Mouse (Mus musculus): ENCODE results near the gene Zfp53. TPM values are rescaled to one million over a fixed set of nuclear protein-coding genes. Genes with fewer than 3 reads are reported as not detected.
"Not testable (repeated sequence)": the region's sequence is repeated elsewhere in the genome, so short reads cannot be mapped to it uniquely, and the experiment has no call there.

The Zfp53 gene
- 1 to 10 TPM; 4.0 to 4.7 TPM for total RNA-seq (2021)

DNA sequence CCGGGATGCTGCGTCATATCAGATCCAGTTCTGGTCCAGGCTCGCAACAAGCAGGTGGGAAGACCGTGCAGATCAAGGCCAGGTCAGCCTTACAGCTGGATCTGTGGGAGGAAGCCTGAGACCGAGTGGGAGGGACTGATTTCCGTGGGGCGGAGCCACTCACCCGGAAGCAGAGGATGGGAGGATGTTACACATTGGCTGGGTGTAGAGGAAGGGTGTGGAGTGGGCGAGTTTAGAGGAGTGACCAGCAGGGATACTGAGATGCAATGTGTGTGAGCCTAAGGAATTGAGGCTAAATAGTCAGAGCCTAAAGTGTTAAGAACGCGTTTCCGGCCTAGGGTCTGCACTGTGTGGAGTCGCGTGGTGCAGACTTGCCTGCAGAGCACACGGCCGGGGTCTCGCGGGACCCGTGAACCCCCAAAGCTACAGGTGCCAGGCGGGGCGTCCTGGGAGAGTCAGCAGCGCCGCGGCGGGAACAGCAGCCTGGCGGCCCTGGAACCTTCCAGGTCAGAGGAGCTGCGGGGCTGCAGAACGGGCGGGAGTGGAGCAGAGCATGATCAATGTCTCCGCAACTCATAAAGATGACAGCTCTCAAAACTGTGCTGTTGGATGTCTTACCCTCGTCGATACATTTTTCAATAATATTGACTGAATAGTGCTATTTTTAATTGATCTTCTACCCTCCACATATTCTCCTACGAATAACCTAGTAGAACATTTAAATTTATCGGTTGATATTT is at the start of gene Zfp53:
Gene Zfp53 (plus strand): TSS at position 239 of the 740 bp plus-strand sequence.
- intact Hi-C loops (cut with DNase I), result loop anchor here (2.0 to 5.0 kb wide), 2 partner anchors 18 to 37 kb away; partner anchors contain the start of gene Zfp51

DNA sequence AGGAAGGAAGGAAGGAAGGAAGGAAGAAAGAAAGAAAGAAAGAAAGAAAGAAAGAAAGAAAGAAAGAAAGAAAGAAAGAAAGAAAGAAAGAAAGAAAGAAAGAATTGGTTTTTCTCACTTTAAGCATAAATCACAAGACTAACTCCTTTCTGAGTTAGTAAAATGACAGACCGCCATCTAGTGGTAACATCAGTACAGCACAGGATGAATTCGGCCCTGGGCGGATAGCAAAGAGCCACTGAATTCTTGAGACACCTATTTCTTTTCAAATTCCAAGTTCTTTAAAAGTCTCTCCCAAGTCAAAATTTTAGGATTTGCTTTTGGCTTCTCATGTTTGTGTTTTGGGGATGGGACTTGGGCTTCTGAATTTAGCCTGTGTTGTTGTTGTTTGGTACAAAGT is 39.1 kb upstream of the Zfp53 start:
- DNase-seq (ENCODE audit: low spot score in 2 of 2), result peak; percentile 70 to 89
- intact Hi-C loops (cut with DNase I), result loop anchor here (1.0 to 5.0 kb wide), 4 partner anchors 38 to 502 kb away; partner anchors contain the start of genes Ppp2r1a and Zfp53

More for the DNA sequence above, at the start of gene Zfp53:
- DNase-seq (ENCODE audit: low spot score in 2 of 2), result peak; percentile 80 to 90

DNA sequence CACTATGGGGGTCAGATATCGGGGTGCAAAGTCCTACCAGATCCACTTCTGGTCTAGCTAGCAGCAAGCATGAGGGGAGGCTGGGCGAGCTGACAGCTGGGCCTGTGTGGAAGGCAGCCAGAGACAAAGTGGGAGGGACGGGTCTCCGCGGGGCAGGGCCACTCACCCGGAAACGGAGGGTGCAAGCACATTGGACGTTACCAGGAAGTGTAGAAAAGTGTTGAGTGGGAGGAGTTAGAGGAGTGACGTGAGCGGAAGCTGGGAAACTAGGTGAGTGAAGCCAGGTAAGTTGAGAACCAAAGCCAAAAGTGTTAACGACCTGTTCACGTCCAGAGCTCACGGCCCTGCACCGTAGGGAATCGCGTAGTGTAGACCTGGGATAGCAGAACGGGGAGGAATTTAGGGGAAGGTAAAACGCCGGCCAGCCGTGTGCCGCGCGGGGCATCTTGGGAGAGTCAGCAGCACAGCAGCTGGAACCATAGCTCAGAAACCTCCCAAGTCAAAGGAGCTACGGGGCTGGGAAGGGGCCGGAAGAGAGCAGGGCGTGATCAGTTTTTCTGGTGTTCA is 38.6 kb upstream of the Zfp53 start, which contains the start of gene Zfp51:
Gene Zfp51 (plus strand): TSS at position 237 of the 567 bp plus-strand sequence.
- intact Hi-C loops (cut with DNase I), result loop anchor here (1.0 to 5.0 kb wide), 4 partner anchors 37 to 503 kb away; partner anchors contain the start of genes Ppp2r1a and Zfp53
- DNase-seq (ENCODE audit: low spot score in 2 of 2), result peak; percentile 83 to 90

DNA sequence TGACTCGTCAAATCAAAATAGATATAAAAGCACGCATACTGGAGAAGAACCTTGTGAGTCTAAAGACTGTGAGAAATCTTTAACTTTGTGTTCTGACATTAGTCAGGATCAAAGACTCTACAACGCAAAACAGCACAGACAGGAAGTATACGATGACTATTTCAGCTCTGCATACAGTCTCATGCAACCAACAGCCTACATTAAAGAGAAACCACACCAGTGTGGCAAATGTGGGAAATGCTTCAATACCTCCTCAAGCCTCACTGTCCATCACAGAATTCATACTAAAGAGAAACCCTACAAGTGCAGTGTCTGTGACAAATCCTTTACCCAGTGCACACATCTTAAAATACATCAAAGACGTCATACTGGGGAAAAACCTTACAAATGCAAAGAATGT is 25.2 kb upstream of the Zfp53 start:
- DNase-seq (ENCODE audit: low spot score in 2 of 2), result no peak
- intact Hi-C loops (cut with DNase I), result no loop called here

DNA sequence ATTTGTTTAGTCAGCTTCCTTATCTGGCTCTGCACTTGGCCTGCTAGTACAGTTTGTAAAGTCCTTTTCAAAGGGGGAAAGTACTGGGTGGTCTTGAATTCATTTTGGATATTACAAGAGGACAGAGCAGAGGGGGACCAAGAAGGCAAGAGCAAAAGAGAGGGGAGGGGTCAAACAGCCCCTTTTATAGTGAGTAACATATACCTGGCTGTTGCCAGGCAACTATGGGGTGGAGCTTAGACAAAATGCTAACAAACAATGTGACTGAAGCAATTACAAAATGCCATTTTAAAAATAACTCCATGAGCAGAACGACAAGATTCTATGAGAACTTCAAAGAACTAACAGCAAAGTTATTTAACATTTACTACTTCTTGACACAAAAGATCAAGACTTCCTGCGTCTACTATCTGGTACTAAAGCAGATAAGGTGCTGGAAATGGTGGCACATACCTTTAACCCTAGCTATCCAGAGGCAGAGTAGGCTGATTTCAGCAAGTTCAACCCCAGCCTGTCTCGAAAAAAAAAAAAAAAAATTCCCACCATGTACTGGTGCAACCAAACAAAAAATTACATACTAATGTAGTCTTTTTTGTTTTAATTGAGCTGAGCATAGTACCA is 16.7 kb upstream of the Zfp53 start:
- no peak for DNase-seq (ENCODE audit: low spot score in 2 of 2)
- intact Hi-C loops (cut with DNase I), result no loop called here

DNA sequence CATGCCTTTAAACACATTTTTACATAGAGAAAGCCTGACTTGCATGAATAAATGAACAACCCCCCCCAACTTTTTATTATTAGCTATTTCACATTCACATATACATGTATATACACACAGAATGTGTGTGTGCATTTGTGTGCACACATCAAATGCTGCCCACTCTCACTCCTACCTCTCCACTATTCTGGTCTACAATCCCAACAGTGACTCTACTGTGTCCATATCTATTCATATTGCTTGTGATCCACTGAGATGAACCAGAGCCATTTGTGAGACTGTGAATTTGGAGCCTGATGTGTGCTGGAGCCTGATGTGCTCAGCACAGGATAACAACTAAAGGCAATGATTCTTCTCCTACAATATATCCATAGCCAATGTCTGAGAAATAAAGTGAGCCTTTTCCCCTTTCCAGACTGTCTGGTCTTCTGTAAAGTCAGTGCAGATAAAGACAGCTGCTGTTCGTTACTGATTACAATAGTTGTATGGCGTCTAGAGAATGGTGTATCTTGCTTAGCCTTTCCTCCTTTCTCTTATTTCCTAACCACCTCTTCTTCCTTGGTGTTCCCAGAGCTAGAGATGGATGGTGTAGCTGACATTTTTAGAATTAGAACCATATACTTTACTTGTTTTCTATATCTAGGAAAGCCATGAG is 16.0 kb upstream of the Zfp53 start:
- intact Hi-C loops (cut with DNase I), result no loop called here
- no peak for DNase-seq (ENCODE audit: low spot score in 2 of 2)

DNA sequence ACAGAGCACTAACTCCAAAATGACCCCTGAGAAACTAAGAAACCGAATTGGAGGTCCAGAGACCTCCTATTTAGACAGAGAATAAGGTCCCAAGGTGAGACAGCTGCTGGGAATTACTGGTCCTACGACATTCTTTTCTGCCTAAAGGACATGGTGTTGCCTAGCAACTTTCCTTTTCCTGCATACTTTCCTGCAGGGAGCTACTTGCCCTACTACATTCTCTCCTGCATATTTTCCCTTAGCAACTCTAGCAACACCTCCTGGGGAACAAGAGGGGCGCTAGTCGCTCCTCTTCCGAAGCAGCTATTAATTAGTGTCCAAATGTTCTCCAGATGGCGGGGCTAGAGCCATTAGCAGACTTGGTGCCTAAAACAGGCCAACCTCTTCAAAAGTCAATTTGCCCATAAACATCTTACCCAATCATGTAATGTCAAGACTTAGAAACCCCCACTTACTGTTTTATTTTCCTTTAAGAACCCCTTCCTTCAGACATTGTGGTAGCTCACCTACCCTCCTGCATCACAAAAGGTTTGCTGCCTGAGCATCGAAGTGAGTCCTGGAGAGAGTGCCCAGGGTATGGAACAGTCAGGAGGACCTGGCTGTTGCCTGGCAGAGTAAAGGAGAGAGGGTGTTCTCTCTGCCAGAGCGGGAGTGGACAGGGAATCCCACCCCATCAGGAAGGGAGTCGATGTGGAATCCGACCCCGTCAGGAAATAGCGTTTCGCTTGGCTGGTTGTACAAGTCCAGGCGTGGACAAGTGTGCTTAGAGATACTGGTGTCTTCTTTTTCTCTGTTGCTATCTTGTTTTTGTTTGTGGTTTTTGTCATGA is 15.2 kb upstream of the Zfp53 start:
- intact Hi-C loops (cut with DNase I), result no loop called here
- DNase-seq (ENCODE audit: low spot score in 2 of 2), result no peak

DNA sequence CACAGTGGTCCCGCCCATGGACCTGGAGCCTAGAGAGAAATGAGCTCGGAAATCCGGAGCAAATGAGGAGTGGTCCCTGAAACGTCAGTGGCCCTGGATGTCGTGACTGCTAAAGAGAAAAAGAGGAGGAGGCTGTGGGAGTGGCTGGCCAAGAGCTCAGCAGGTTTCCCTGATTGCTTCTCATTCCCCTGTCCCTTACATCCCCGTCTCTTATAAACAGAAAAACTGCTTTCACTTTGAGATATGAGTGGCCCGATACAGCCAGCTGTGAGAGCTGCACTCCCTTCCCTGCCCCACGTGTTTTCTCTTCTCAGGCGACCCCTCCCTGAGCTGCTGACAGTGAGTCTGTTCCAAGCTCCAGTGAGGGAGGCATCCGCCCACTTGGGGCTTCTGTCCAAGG is 14.1 kb upstream of the Zfp53 start:
- intact Hi-C loops (cut with DNase I); DNase-seq (ENCODE audit: low spot score in 2 of 2): not testable (repeated sequence)

DNA sequence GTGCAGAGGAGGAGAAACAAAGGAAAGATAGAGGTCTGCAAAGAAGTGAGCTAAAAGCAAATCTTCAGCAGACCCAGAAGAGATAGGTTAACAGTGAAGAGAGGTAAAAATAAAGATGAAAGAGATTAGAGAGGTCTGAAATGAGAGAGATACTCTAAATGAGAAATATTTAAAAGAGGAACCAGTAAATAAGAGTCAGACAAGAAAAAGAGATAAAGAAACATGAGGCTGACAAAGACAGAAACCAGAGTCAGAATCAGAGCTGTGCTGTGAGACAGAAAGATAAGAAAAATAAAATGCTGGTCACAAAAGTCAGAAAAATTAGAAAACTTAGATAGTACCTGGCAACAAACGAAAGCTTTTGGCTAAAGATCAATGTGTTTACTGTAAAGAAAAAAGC is 13.5 kb upstream of the Zfp53 start:
- intact Hi-C loops (cut with DNase I); DNase-seq (ENCODE audit: low spot score in 2 of 2): not testable (repeated sequence)

DNA sequence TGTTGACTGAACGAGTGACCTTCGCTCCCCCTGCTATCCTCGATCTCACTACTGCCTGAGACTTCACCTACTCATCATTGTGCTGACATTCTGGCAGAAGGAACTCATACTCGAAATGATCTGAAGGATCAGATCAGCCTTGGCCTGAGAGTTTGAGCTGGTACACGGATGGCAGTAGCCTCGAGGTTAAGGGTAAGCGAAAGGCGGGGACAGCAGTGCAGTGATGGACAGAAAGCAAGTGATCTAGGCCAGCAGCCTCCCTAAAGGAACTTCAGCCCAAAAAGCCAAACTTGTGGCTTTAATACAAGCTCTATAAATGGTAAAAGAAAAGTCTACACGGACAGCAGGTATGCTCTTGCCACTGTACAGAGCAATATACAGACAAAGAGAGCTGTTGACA is 12.4 kb upstream of the Zfp53 start:
- intact Hi-C loops (cut with DNase I); DNase-seq (ENCODE audit: low spot score in 2 of 2): not testable (repeated sequence)

DNA sequence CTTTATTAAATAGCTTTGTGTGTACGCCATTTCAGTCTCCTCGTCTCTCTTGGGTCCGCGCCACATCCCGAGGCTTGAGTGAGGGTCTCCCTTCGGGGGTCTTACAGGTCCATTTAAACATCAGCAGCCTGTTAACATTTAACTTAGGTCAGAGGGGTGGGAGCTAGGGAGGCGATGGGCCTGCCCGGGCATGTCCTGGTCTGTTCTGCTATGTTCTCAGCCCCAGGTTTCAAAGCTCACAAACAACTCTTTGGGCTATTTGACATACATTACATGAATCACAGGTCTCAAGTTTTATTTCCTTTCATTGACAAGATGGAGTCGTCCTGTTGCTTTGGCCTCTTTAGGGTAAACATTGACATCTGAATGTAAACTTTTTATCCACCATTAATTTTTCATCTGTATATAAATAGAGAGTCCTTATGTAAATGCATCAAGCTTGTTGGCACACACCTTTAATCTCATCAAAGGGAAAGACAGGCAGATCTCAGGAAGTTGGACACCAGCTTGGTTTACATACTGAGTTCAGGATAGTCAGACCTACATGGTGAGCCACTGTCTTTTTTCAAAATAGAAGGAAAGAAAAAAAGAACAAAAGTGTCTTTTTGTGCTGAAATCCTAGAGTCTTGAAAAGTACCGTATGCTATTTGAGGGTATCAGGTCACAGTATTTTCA is 10.6 kb upstream of the Zfp53 start:
- intact Hi-C loops (cut with DNase I); DNase-seq (ENCODE audit: low spot score in 2 of 2): not testable (repeated sequence)

DNA sequence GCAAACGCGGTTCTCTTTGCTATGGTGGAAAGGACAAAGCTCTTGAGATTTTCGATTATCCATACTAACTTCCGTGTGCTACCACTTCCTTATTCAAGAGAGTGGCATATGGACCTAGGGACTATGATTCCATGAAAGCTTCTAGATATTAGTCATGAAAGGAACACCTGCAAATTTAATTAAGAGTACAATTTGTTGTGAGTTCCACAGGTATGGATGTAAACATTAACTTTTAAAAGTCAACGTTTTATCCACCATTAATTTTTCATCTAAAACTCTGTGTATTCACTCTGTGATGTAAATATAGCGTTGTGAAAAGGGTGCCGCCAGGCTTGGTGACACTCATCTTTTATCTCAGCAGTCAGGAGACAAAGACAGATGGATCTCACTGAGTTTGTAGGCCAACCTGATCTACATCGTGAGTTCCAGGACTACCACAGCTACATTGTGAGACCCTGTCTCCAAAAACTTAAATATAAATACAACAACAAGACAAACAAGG is 753 bp downstream of the Zfp53 start:
- intact Hi-C loops (cut with DNase I), result loop anchor here (2.0 to 5.0 kb wide), 2 partner anchors 17 to 37 kb away; partner anchors contain the start of gene Zfp51
- no peak for DNase-seq (ENCODE audit: low spot score in 2 of 2)

DNA sequence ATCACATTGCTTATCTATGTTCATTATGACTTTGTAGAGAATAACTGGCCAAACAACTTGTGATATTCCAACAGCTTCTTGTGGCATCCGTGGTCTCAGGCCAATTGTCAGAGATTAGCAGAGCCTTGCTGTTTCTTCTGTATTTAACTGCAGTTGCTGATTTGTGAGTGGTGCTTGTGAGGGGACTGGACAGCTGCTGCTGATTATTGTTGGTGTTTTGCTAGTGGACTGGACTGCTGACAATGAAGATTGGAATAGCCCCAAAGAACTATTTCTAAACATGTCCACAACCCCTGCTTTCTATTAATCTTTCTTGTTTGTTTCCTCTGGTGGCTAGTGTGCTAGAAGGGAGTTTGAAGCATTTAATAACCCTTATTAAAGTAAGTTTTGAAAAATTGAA is 12.6 kb downstream of the Zfp53 start:
- intact Hi-C loops (cut with DNase I), result no loop called here
- no peak for DNase-seq (ENCODE audit: low spot score in 2 of 2)

DNA sequence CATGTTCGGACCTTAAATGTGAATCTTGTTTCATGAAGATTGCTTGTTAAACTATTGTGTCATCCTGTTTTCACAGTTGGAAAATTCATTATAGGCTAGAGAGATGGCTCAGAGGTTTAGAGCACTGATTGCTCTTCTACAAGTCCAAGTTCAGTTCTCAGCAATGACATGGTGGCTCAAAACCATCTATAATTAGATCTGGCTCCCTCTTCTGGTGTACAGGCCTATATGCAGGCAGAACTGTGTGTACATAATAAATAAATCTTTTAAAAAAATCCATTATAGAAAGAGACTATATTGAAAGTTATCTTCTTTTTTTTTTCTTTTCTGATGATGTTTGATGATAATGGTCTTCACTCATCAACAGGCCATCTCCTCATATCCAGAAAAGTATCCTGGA is 15.7 kb downstream of the Zfp53 start:
- DNase-seq (ENCODE audit: low spot score in 2 of 2), result no peak
- intact Hi-C loops (cut with DNase I), result no loop called here

DNA sequence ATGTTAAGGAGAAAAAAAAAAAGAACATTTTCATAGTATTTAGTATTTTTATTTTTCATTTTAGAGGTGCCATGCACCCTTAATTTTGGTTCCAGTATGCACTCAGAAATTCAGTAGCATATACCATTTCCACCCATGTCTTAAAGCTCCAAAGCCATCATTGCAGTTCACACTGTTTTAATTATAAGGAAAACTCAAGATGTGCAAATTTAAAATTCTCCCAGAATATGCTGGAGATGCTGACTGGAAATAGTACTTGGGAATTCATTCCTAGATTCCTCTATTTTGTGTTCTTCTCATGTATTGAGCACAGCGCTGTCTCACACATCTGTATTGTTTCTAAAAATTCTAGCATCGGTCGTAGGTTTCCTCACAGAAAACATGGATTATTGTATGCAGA is 17.5 kb downstream of the Zfp53 start:
- peak in 1 of 2 experiments; percentile 54 for DNase-seq (ENCODE audit: low spot score in 2 of 2)
- intact Hi-C loops (cut with DNase I), result loop anchor here (2.0 kb wide), 1 partner anchor 17 kb away; the partner anchor contains the start of gene Zfp53

DNA sequence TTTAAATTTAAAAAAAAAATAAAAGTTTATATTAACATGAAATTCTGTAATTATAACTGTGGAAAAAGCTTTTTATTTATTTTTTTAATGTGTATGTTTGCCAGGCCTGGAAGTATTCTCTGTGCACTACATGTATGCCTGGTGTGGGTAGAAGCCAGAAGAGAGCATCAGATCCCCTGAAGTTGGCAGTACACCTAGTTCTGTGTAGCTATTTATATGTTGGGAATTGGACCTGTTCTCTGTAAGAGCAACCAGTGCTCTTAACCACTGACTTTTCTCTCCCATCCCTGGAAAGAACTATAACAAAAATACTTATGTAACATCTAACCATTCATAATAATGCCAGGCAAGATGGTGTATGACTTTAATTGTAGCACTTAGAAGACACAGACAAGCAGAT is 21.0 kb downstream of the Zfp53 start:
- no peak for DNase-seq (ENCODE audit: low spot score in 2 of 2)
- intact Hi-C loops (cut with DNase I), result no loop called here

DNA sequence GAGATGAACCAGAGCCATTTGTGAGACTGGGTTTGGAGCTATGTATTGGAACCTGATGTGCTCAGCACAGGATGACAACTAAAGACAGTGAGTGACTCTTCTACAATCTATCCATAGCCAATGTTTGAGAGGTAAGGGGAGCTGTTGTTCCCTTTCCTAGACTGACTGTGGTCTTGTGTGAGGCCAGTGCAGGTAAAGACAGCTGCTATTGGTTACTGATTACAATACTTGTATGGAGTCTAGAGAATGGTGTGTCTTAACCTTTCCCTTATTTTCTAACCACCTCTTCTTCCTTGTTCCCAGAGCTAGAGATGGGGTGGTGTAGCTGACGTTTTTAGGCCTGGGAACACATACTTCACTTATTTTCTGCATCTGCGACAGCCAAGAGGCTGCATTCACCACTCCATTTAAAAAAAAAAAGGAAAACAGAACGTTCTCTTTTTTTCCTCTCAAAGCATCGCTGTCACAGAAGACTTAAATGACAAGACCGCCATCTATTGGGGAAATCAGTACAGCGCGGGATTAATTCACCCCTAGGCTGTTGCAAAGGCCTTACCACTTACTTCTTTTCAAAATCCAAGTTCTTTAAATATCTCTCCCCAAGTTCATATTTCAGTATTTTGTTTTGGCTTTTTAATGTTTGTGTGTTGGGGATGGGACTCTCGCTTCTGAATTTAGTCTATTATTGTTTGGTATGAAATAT is 26.8 kb downstream of the Zfp53 start:
- intact Hi-C loops (cut with DNase I), result loop anchor here (1.0 to 5.0 kb wide), 3 partner anchors 65 to 283 kb away; partner anchors contain the start of gene Zfp51
- DNase-seq (ENCODE audit: low spot score in 2 of 2), result peak; percentile 74 to 89

All from left cerebral cortex, postnatal 25 days (tissue).